ENCODE assay signal across 18 mouse cellular contexts in genomic region chr5:75846016-75846415, GRCm38 (mm10).
DNase-seq lines count a peak whose midpoint lies in the region; ATAC-seq and TF ChIP-seq lines count a peak whose summit lies in the region.
"Had no signal": no experiment of that assay in that cellular context is flagged by ENCODE, and none has a peak within 500 bp of the region (broad histone marks: within the 10 kb centered on the region; RNA-seq: fewer than 3 reads in every experiment).

No protein-coding gene starts in this region.

- DNase-seq in embryo, embryonic 10 days (ENCODE audit: low spot score): peak; percentile 17
- DNase-seq in embryo, embryonic 9.5 days (ENCODE audit: extremely low spot score): no peak
- DNase-seq in brain, embryonic 14.5 days (ENCODE audit: low read depth): peak; percentile 61
- no peak for DNase-seq in cerebellum, postnatal 36 days
- no peak for DNase-seq in gastrocnemius, adult 2 months
- DNase-seq: adrenal gland, adult 8-10 months; cerebellum, postnatal 10 days; heart, postnatal 4 days; kidney, adult 11 months; layer of hippocampus, postnatal 36 days; lung, adult 2 months had no signal

- no peak overlapping the region for H3K4me3 ChIP-seq in hindbrain, embryonic 13.5 days
- no peak overlapping the region for H3K4me3 ChIP-seq in hindbrain, embryonic 12.5 days
- H3K4me3 ChIP-seq in midbrain, embryonic 12.5 days: no peak overlapping the region
- H3K4me3 ChIP-seq in gastrocnemius, adult 2 months: no peak overlapping the region
- H3K4me3 ChIP-seq: limb, embryonic 15.5 days; megakaryocyte, embryonic 14.5 days; myocyte had no signal

- intact Hi-C loops in gastrocnemius, adult 2 months (cut with DNase I): loop anchor here (10.0 kb wide), 1 partner anchor 271 kb away; the partner anchor contains the start of gene Kit

- no peak for TF ChIP-seq CTCF in brain, embryonic 14.5 days (IDR thresholded peaks at IDR 0.05; ENCODE audit: borderline replicate concordance, extremely low read depth, insufficient read depth, insufficient read length)
- no peak for TF ChIP-seq CTCF in gastrocnemius, adult 2 months (IDR thresholded peaks at IDR 0.05)

- TF ChIP-seq POLR2A in brain, embryonic 14.5 days (IDR thresholded peaks at IDR 0.05; ENCODE audit: borderline replicate concordance, extremely low read depth, insufficient read depth, insufficient read length, poor library complexity, severe bottlenecking): no peak

- H3K9ac ChIP-seq in hindbrain, embryonic 13.5 days: no peak overlapping the region
- H3K9ac ChIP-seq in hindbrain, embryonic 12.5 days: no peak overlapping the region
- H3K9ac ChIP-seq in midbrain, embryonic 12.5 days (replicated peaks): no peak overlapping the region
- H3K9ac ChIP-seq: limb, embryonic 15.5 days had no signal

- H3K4me1 ChIP-seq in hindbrain, embryonic 13.5 days (replicated peaks): peaks cover 11% of the 10 kb centered on the region
- H3K4me1 ChIP-seq in hindbrain, embryonic 12.5 days: peaks cover 11% of the 10 kb centered on the region
- peaks cover 10% of the 10 kb centered on the region; the same call in 1 of the 2 replicates for H3K4me1 ChIP-seq in midbrain, embryonic 12.5 days
- H3K4me1 ChIP-seq: limb, embryonic 15.5 days had no signal

- H3K9me3 ChIP-seq in hindbrain, embryonic 13.5 days: no peaks in the 10 kb centered on the region
- H3K9me3 ChIP-seq in hindbrain, embryonic 12.5 days (replicated peaks): no peaks in the 10 kb centered on the region
- H3K9me3 ChIP-seq in midbrain, embryonic 12.5 days: no peaks in the 10 kb centered on the region
- H3K9me3 ChIP-seq: limb, embryonic 15.5 days; megakaryocyte, embryonic 14.5 days had no signal

- H3K4me2 ChIP-seq in hindbrain, embryonic 13.5 days: no peak overlapping the region
- H3K4me2 ChIP-seq in hindbrain, embryonic 12.5 days (replicated peaks): no peak overlapping the region
- no peak overlapping the region for H3K4me2 ChIP-seq in midbrain, embryonic 12.5 days (replicated peaks)
- H3K4me2 ChIP-seq: limb, embryonic 15.5 days had no signal

- no peak overlapping the region for H3K27ac ChIP-seq in hindbrain, embryonic 13.5 days
- no peak overlapping the region for H3K27ac ChIP-seq in hindbrain, embryonic 12.5 days
- H3K27ac ChIP-seq in midbrain, embryonic 12.5 days (replicated peaks): no peak overlapping the region
- no peak overlapping the region for H3K27ac ChIP-seq in gastrocnemius, adult 2 months
- H3K27ac ChIP-seq: kidney, postnatal 0 days; limb, embryonic 15.5 days had no signal

- peak; percentile 46; the same call in 1 of the 2 replicates for ATAC-seq in hindbrain, embryonic 13.5 days (ENCODE audit: low FRiP score)
- ATAC-seq in hindbrain, embryonic 12.5 days (ENCODE audit: low FRiP score): no peak
- 0 out of 2 replicates have a peak, but pooled peaks have one; percentile 60 for ATAC-seq in midbrain, embryonic 12.5 days (ENCODE audit: low FRiP score, low read depth)

- WGBS in hindbrain, embryonic 13.5 days: 26% methylated on average over 3 of the region's 3 CpGs
- WGBS in hindbrain, embryonic 12.5 days: 25% methylated on average over 3 of the region's 3 CpGs
- 19% methylated on average over 3 of the region's 3 CpGs for WGBS in midbrain, embryonic 12.5 days

- no peaks in the 10 kb centered on the region for H3K36me3 ChIP-seq in hindbrain, embryonic 13.5 days
- no peaks in the 10 kb centered on the region for H3K36me3 ChIP-seq in hindbrain, embryonic 12.5 days
- no peaks in the 10 kb centered on the region for H3K36me3 ChIP-seq in midbrain, embryonic 12.5 days
- H3K36me3 ChIP-seq: limb, embryonic 15.5 days had no signal

- no peaks in the 10 kb centered on the region for H3K27me3 ChIP-seq in hindbrain, embryonic 13.5 days
- no peaks in the 10 kb centered on the region for H3K27me3 ChIP-seq in hindbrain, embryonic 12.5 days
- peaks cover 13% of the 10 kb centered on the region for H3K27me3 ChIP-seq in midbrain, embryonic 12.5 days
- H3K27me3 ChIP-seq: limb, embryonic 15.5 days had no signal

Comparison
In these comparisons a context has a peak if more than half of its experiments do, and no peak if none do; other contexts are left out.
1. DNase-seq: peak in embryo, embryonic 10 days (single experiment) and brain, embryonic 14.5 days (single experiment); none in embryo, embryonic 9.5 days (single experiment), cerebellum, postnatal 36 days (0 of 2) and gastrocnemius, adult 2 months (single experiment).